Mouse (Mus musculus): ENCODE measurements around the gene Osbpl7.

Osbpl7 gene

DNA sequence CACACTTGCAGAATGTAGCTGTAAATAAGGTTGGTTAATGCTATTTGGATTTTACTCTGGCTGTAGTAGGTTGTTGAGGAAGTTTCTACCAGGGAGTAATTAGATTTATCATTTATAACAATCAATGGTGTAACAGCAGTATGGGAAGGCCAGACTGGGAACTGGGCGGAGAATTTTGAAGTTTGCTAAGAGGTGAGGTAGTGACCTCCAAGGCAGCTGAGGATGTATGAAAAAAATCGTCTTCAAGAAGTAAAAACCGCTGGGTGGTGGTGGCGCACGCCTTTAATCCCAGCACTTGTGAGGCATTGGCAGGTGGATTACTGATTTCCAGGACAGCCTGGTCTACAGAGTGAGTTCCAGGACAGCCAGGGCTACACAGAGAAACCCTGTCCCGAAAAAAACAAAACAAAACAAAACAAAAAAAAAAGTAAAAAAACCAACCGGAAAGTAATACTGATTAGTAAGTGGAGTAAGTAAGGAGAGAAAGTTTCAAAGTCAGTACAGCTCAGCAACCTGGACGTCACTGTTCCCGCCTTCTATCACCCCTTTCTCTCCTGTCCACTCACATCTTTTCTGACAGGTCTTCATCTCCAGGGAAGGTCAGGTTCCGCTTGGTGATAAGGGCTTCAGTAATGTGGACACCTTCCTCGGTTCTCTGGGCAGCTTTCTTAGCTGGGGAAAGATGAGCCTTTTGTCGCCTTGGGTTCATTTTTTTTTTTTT is 10.0 kb upstream of the Osbpl7 start:
- no peak for DNase-seq

DNA sequence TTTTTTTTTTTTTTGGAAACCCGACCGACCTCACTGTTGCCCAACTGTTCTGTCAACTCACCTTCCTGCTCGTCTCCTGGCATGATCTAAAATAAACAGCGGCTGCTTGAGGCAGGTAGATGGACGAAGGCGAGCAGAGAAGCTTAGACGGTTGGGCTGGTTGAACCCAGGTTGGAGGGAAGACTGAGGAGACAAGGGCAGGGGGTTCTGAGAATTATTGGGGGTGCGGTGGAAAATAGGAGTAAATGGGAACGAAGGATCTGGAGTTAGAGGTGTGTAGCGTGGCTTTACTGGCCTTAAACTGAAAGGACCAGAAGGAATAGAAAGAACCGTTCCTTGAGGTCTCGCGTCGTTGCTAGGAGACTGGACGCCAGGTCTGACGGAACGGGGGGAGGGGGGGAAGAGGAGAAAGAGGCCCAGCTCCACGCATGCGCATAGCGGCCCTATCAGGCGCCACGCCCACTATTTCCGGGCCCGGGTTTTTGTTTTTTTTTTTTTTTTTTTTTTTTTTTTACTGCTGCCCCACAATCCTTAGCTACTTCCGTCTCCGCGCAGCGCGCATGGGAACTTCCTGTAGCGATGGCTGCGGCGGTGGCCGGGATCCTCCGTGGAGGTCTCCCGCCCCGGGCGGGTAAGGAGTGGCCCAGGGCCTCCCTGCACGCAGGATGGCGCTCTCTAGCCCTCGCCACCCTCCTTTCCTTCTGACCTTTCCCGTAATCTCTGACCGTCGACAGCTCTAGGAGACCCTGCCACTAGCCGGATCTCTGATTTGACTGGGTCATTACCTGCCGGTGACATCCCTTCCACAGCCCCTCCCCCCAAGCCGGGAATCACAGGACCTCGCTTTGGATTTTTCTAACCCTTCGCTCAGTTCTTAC is 9.2 kb upstream of the Osbpl7 start, which contains the start of the genes Lrrc46 and Mrpl10:
Gene Lrrc46 (minus strand): TSS at position 386 of the 878 bp plus-strand sequence.
Gene Mrpl10 (plus strand): TSS at position 539 of the 878 bp plus-strand sequence.
- DNase-seq, result peak; percentile 87

DNA sequence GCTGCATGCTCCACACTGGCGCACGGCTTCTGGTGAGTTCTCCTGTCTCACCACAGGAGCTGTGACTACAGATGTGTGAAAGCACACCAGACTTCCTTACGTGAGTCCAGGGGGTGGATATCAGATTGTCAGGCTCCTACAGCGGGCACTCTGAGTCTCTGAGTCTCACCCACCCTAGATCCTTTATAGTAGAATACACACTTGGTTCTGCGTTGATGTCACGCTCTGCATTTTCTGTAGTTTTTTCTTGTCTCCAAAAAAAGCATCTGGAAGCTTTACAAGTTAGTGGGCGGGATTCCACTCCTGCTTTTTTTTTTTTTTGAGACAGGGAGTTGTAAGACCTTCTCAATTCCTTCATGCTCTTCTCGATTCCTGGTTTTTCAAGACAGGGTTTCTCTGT is 5.5 kb upstream of the Osbpl7 start:
- DNase-seq, result no peak

DNA sequence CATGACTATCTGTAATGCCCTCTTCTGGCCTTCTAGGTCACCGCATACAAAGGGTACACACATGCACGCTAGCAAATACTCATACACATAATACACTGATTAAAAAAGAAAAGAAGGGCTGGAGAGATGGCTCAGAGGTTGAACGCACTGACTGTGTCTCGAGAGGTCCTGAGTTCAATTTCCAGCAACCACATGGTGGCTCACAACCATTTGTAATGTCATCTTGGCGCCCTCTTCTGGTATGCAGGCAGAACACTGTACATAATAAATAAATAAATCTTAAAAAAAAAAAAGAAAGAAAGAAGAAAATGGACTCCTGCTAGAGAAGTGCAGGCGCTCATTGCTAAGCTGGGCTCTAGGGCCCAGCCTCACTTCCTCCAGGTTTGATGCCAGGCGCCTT is 4.6 kb upstream of the Osbpl7 start:
- no peak for DNase-seq

DNA sequence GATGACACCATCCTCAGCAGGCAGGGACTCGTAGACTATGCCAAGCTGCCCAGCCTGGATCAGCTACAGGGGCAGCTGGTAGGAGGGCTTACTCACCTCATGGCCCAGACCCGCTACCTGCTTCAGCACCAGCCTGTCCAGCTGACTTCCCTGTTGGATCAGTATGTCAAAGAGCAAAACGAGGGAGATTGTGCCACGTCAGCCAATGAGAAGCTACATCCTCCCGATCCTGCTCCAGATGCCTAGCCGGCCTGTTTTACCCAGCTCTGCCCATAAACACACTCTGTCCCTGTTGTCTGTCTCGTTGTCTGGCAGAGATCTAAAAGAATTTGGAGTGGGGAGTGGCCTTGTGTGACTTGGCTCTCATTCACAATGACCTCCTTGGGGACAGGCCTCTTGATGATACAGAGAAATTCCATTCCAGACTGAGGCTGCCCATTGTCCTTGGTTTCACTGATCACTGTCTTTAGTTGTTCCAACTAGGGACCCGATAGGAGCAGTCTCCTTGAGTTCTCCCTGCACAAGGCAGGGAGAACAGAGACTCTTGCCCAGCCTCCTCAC is 2.3 kb upstream of the Osbpl7 start:
- DNase-seq, result no peak

DNA sequence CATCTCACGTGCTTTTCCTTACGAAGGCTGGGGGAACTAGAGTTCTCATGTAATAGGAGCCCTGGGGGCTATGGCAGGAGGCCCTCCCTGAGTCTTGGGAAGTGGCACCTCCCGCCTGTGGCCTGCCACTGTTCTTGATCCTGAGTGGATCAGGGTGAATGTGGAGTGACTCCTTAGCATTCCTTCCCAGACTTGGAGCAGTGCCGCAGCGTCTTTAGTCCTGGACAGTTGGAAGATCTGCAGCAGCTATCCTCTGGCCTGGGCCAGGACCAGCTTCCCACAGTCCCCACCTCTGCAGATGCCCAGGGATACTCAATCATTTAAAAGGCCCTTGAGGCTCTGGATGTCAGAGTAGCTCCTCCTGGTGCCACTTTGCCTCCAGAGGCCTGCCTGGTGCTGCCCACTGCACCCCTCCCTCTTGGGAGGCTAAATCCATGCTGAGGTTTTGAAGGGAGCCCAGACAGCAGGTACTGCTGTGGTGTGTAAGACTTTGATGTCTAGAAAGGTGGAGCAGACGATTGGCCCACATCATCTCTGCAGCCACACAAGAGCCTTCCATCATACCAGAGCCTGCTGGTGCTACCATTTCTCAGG is 839 bp upstream of the Osbpl7 start:
- DNase-seq, result no peak

DNA sequence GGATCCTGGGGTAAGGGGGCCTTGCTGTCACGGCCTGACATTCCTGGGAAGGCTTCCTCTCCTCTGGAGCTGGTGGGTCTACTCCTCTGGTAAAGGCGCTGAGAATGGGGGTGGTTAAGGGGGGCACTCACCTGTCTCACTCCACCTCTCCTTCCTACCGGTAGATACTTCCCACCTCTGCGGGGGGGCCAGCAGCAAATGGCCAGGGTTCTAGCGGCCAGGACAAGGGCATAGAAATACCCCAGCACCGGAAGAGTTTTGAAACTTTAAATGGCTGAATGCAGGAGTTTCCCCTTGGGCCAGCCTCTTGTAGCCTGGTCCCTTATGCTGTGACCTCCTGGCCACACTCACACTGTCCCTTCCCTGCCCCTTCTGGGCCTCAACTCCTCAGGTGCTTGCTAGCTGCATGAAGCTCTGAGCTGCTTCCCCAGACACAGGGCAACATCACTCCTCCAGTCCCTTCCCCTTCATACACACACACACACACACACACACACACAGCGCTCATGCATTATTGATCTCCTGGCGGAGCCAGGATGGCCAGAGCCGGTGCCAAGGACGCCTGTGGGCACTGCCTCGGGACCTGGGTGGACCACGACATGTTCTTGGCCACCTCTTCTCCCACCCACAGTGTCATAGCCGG is 637 bp downstream of the Osbpl7 start:
- DNase-seq, result no peak

DNA sequence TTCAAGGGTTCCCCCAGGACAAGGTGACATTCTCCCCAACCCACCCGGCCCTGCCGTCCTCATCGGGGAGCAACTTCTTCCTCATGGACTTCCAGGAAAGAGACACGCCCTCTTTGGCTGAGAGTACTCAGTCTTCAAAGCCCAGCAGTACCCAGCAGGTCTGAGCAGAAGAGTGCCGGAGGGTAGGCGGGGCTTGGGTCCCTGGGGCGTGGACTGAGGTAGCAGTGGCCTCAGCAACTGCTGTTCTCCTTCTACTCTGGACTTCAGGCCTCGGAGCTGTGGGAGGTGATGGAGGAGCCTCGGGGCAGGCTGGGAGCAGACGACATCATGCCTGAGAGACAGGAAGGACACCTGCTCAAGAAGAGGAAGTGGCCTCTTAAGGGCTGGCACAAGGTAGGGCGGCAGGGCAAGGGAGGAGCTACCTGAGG is 1.8 kb downstream of the Osbpl7 start:
- DNase-seq, result no peak

DNA sequence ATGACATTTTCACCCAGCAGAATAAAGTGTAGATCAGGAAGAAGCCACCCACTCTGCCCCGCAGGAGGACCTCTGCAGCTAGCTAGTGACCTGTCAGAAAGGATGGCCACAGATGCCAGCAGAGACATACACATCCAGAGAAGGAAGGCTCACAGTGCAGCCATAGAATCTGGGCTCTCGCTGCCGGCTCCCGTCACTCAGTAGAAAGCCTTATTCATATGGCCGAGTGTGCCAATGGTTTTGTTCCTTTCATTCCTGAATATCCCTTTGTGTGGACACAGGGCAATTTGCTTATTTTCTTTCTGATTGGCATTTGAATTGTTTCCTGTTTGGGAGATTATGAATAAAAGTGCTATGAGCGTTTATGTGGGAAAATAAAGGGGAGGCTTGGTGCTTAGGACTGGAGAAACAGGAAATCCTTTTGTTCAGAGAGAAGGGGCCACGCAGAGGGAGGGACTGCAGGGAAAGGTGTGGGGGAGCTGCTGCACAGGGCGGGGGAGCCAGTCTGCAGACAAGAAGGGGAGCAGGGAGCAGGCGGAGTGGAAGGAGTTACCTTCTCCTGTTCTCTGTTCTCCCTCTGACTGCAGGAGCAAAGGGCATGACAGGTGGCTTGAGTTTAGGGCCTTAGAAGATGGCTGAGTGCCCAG is 13.0 kb downstream of the Osbpl7 start:
- DNase-seq, result no peak

DNA sequence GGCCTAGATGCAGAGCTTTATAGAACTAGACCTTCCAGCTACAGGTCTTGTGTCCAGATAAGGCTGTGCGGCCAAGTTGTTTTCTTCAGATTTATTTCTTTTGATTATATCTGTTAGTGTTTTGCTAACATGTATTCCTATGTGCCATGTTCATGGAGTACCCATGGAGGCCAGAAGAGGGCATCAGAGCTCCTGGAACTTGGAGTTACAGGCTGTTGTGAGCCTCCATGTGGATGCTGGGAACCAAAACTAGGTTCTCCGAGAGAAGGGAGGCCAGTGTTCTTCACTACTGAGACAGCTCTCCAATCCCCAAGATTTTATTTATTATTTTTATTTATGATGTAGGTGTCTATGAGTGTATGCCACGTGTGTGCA is 13.5 kb downstream of the Osbpl7 start:
- DNase-seq, result no peak

DNA sequence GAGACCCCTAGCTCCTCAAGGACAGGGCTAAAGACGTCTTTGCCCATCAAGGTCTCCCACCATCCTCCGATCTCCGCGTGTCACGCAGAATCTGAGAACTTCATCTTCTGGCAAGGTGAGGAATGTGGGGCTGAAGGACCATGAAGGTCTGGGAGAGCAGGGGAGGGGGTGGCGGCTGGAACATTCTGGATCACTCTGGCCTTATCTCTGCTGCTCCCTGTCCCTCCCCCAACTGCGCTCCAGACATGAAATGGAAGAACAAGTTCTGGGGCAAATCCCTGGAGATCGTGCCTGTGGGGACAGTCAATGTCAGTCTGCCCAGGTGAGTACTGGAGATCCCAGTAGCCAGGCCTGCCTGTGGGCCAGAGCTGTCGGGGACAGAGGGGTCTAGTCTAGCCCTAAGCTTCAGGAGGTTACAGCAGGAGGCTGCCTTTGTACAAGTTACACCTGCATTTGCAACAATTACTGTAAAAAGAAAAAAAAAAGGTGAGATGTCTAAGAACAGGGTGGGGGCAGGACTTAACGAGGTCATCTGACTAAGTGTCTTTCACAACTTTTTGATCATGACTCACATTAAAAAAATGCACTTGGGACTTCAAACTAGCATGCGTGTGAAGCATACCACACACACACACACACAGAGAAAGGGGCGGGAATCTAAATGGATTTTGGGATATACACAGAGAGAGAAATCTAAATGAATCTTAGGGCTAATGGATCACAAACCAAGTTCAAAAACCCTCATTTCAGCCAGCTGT is 15.3 kb downstream of the Osbpl7 start:
- DNase-seq, result no peak

DNA sequence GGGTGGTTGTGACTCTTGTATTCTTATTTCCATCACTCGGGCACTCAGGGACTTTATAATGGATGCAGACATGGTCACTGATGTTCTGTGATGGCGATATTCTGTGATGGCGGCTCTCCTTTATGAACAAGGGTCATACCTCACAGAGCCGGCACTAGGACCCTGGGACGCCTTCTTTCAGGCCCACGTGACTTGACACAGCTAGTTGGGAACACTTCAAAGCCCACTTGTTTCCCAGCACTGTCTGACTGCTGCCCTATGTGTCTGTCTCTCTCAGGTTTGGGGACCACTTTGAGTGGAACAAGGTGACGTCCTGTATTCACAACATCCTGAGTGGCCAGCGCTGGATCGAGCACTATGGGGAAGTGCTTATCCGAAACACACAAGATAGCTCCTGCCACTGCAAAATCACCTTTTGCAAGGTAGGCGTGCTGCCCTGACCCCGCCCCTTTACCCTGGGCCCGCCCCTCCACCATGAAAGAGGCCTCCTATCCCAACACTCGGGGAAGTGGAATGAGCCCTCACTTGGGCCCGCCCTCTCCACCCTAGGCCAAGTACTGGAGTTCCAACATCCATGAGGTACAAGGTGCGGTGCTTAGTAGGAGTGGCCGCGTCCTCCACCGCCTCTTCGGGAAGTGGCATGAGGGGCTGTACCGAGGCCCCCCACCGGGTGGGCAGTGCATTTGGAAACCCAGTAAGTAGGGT is 16.4 kb downstream of the Osbpl7 start:
- DNase-seq, result no peak

DNA sequence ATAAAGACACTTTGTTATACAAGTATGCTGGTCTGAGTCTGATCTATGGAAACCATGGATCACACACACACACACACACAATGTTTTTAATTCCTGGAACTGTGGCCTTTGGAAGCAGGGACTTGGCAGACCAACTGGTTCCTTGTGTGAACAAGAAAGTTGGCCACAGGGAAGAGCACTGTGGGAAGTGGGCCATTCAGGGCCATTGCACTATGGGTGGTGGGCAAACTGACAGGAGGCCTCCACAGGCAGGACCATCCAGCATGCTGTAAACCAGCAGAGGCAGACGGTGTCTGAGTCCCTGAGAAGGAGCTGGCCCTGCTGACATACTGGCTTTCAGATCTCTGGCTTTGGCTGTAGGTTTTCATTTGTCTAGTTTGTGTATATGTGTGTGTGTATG is 18.9 kb downstream of the Osbpl7 start:
- DNase-seq, result no peak

DNA sequence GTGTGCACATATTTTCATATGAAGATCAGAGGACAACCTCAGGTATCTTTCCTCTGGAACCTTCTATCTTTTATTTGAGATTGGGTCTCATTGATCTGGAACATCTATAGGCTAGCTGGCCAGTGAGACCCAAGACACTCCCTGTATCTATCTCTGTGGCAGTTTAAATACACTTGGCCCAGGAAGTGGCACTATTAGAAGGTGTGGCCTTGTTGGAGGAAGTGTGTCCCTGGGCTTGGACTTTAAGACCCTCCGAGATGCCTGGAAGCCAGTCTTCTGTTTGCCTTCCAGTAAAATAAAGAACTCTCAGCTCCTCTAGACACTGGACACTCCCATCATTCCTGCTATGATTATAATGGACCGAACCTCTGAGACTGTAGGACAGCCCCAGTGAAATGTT is 19.3 kb downstream of the Osbpl7 start:
- no peak for DNase-seq

DNA sequence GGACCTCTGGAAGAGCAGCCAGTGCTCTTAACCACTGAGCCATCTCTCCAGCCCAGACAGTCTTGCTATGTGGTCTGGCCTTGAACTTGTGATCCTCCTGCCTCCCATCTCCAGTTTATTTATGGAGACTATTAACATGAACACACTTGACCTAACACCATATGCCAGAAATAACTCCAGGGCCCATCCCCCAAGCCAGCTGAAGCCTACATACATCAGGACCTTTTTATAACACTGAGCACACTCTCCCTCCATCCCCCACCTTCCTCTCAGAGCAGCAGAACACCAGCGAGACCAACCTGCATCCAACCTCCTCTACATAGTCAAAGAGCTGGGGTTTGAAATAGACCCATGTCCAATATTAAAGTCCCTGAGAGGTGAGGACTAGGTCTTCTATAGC is 20.7 kb downstream of the Osbpl7 start:
- DNase-seq, result no peak

DNA sequence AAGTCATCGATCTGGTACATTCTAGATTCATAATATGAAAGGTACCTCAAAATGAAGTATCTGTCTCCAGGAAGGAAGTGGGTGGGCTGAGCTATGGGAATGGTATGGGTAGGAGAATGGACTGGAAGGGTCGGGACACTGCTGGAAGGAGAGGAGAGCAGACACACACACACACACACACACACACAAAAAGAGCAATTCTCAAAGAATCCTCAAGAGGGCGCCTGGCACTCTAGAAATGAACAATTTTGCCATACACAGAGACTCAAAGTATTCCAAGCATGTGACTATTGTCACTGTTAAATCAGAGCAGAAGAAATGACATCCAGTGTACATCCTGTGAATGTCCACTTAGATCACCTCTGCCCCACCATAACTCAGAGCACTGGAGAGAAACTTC is 22.1 kb downstream of the Osbpl7 start:
- no peak for DNase-seq

DNA sequence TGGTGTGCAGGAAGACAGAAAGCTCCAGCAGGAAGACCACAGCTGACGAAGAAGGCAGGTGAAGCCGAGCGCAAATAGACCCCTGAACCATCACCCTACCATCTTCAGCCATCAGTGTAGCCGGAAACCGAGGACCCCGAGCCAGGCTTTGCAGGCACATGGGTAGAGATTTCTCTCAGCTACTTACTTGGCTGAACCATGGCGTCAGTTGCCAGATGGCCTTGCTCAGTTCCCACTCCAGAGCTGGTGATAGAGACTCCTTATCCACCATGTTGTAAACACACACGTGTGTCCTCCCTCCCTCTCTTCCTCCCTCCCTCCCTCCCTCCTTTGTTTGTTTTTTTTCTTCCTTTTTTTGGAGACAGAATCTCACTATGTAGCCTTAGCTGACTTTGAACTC is 23.8 kb downstream of the Osbpl7 start:
- no peak for DNase-seq

DNA sequence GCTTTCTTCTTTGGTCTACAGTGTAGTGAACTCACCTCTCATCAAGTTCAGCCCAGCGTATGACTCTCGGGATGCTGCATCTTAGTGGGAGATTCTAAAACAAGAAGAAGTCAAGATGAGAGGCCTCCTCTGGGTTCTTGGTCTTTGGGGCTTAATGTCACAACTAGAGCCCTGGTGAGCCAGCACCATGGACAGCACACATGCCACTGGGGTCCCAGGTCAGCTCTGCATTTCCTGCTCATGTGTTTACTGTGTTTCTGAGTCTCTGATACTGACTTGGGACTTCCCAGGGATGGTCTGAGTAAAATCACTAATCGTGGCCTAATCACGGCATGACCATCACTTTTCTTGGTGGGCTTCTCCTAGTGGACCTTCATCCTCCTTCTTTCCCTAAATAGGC is 28.3 kb downstream of the Osbpl7 start:
- no peak for DNase-seq

DNA sequence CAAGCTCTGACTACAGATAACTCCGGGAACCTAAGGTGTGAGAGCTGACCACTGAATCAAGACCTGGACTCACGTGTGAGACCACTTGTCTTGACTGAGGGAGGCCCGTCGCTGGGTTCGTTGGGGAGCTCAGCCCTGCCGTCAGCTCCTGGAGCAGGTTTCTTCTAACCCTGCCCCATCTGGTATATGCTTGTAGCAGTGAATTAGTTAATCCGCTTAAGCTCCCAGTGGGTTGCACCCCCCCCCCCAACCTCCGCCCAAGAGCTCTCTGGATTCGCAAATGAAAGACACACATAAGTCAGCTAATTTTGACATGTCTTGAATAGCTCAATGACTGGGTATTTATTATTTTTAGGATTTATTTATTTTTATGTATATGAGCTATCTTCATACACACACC is 29.9 kb downstream of the Osbpl7 start:
- no peak for DNase-seq

DNA sequence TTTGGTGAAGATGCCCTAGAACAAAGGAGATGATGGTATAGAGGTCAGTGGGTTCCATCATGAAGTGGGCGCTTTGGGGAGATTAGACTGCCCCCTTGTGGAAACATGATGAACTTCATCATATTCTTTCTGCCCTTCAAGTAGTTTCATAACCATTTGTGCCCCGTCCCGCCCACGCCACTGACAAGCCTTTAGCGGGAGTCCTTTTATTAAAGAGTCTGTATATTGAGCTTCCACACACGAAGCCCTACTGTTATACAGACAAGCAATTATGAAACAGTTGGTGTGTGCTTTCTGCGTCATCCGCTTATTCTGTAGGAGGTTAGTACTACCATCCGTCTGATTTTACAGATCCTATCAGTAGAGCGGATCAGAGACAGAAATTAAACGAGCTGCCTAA is 32.5 kb downstream of the Osbpl7 start:
- DNase-seq, result peak; percentile 48
